Mouse (Mus musculus): ENCODE measurements at regions not wholly inside any gene's neighbourhood (a gene's known extent, or its start where the extent isn't known, plus 50 kb on each side); places are given as distances from the start of the nearest gene placed in this dataset.

- Histone ChIP-seq H3K4me2 (ENCODE audit: low read depth) (no peak overlapping the region), H3K4me3 (no peak overlapping the region), H3ac (ENCODE audit: control insufficient read depth, insufficient read length) (no peak overlapping the region), H3K36me3 (ENCODE audit: control insufficient read depth, insufficient read depth) (no peaks in the 10 kb centered on the region), H3K27me3 (ENCODE audit: control insufficient read depth, insufficient read depth, insufficient read length) (no peaks in the 10 kb centered on the region), H3K79me2 (ENCODE audit: control insufficient read depth, insufficient read depth) (no peaks in the 10 kb centered on the region)
- no peak for TF ChIP-seq E2F4 (IDR thresholded peaks at IDR 0.05; ENCODE audit: insufficient read depth)
- TF ChIP-seq CEBPB (IDR thresholded peaks at IDR 0.05; ENCODE audit: insufficient read depth, poor library complexity, severe bottlenecking), result no peak
- TF ChIP-seq MAX (IDR thresholded peaks at IDR 0.05; ENCODE audit: low read depth), result no peak
- no peak for TF ChIP-seq POLR2A (IDR thresholded peaks at IDR 0.05; ENCODE audit: insufficient read length, low read depth)
- no peak for TF ChIP-seq TCF12 (IDR thresholded peaks at IDR 0.05; ENCODE audit: insufficient read depth, poor library complexity, severe bottlenecking)
- no peak for TF ChIP-seq REST (IDR thresholded peaks at IDR 0.05; ENCODE audit: insufficient read depth, insufficient read length)
- no peak for TF ChIP-seq POLR2AphosphoS2 (IDR thresholded peaks at IDR 0.05; ENCODE audit: insufficient read length, low read depth)
- TF ChIP-seq MYOG (IDR thresholded peaks at IDR 0.05; ENCODE audit: control insufficient read depth in 1 of 3, insufficient read depth in 1 of 3, insufficient read length in 2 of 3, low read depth in 2 of 3), result no peak
- no peak for TF ChIP-seq USF1 (IDR thresholded peaks at IDR 0.05; ENCODE audit: low read depth)
Measured at GRCm38 (mm10) chr10:9027070-9027807, 141.4 kb upstream of the Sash1 start.

- TF ChIP-seq SRF (IDR thresholded peaks at IDR 0.05; ENCODE audit: control insufficient read depth, insufficient read length, low read depth), result no peak
- no peak for TF ChIP-seq USF1 (IDR thresholded peaks at IDR 0.05; ENCODE audit: low read depth)
- TF ChIP-seq CEBPB (IDR thresholded peaks at IDR 0.05; ENCODE audit: insufficient read depth, poor library complexity, severe bottlenecking), result peak; percentile 65
- peak in 1 of 3 experiments; percentile 33 for TF ChIP-seq MYOG (IDR thresholded peaks at IDR 0.05; ENCODE audit: control insufficient read depth in 1 of 3, insufficient read depth in 1 of 3, insufficient read length in 2 of 3, low read depth in 2 of 3)
- no peaks in the 10 kb centered on the region for H3K36me3 ChIP-seq (ENCODE audit: control insufficient read depth, insufficient read depth)
- no peak overlapping the region for H3K4me3 ChIP-seq
- H3ac ChIP-seq (ENCODE audit: control insufficient read depth, insufficient read length), result no peak overlapping the region
- H3K4me2 ChIP-seq (ENCODE audit: low read depth), result no peak overlapping the region
- no peaks in the 10 kb centered on the region for H3K27me3 ChIP-seq (ENCODE audit: control insufficient read depth, insufficient read depth, insufficient read length)
- no peaks in the 10 kb centered on the region for H3K79me2 ChIP-seq (ENCODE audit: control insufficient read depth, insufficient read depth)
Measured at GRCm38 (mm10) chr10:9014810-9015505, 129.1 kb upstream of the Sash1 start.

- Histone ChIP-seq H3K27me3 (ENCODE audit: control insufficient read depth, insufficient read depth, insufficient read length) (no peaks in the 10 kb centered on the region), H3K4me3 (no peak overlapping the region), H3K79me2 (ENCODE audit: control insufficient read depth, insufficient read depth) (no peaks in the 10 kb centered on the region), H3K4me2 (ENCODE audit: low read depth) (no peak overlapping the region), H3K36me3 (ENCODE audit: control insufficient read depth, insufficient read depth) (no peaks in the 10 kb centered on the region), H3ac (ENCODE audit: control insufficient read depth, insufficient read length) (no peak overlapping the region)
- TF ChIP-seq TCF3 (IDR thresholded peaks at IDR 0.05; ENCODE audit: insufficient read length, low read depth) (no peak), MYOG (IDR thresholded peaks at IDR 0.05; ENCODE audit: control insufficient read depth in 1 of 3, insufficient read depth in 1 of 3, insufficient read length in 2 of 3, low read depth in 2 of 3) (no peak), MYOD1 (IDR thresholded peaks at IDR 0.05; ENCODE audit: control insufficient read depth in 1 of 3, insufficient read length in 2 of 3, low read depth in 2 of 3) (no peak), CEBPB (IDR thresholded peaks at IDR 0.05; ENCODE audit: insufficient read depth, poor library complexity, severe bottlenecking) (no peak), REST (IDR thresholded peaks at IDR 0.05; ENCODE audit: insufficient read depth, insufficient read length) (no peak), USF1 (IDR thresholded peaks at IDR 0.05; ENCODE audit: low read depth) (no peak), SRF (IDR thresholded peaks at IDR 0.05; ENCODE audit: control insufficient read depth, insufficient read length, low read depth) (no peak), E2F4 (IDR thresholded peaks at IDR 0.05; ENCODE audit: insufficient read depth) (no peak), POLR2A (IDR thresholded peaks at IDR 0.05; ENCODE audit: insufficient read length, low read depth) (no peak), POLR2AphosphoS2 (IDR thresholded peaks at IDR 0.05; ENCODE audit: insufficient read length, low read depth) (no peak), TCF12 (IDR thresholded peaks at IDR 0.05; ENCODE audit: insufficient read depth, poor library complexity, severe bottlenecking) (no peak), MAX (IDR thresholded peaks at IDR 0.05; ENCODE audit: low read depth) (no peak)
Measured at GRCm38 (mm10) chr10:9013549-9013925, 127.7 kb upstream of the Sash1 start.

GRCm38 (mm10) chr10:9012829-9013548 lies 127.1 kb upstream of the Sash1 start:
- no peaks in the 10 kb centered on the region for H3K27me3 ChIP-seq (ENCODE audit: control insufficient read depth, insufficient read depth, insufficient read length)
- H3K79me2 ChIP-seq (ENCODE audit: control insufficient read depth, insufficient read depth), result no peaks in the 10 kb centered on the region
- TF ChIP-seq MAX (IDR thresholded peaks at IDR 0.05; ENCODE audit: low read depth) (no peak), E2F4 (IDR thresholded peaks at IDR 0.05; ENCODE audit: insufficient read depth) (no peak), USF1 (IDR thresholded peaks at IDR 0.05; ENCODE audit: low read depth) (no peak), POLR2AphosphoS2 (IDR thresholded peaks at IDR 0.05; ENCODE audit: insufficient read length, low read depth) (no peak), REST (IDR thresholded peaks at IDR 0.05; ENCODE audit: insufficient read depth, insufficient read length) (no peak), CEBPB (IDR thresholded peaks at IDR 0.05; ENCODE audit: insufficient read depth, poor library complexity, severe bottlenecking) (no peak), POLR2A (IDR thresholded peaks at IDR 0.05; ENCODE audit: insufficient read length, low read depth) (no peak), SRF (IDR thresholded peaks at IDR 0.05; ENCODE audit: control insufficient read depth, insufficient read length, low read depth) (no peak), TCF12 (IDR thresholded peaks at IDR 0.05; ENCODE audit: insufficient read depth, poor library complexity, severe bottlenecking) (no peak), MYOG (IDR thresholded peaks at IDR 0.05; ENCODE audit: control insufficient read depth in 1 of 3, insufficient read depth in 1 of 3, insufficient read length in 2 of 3, low read depth in 2 of 3) (no peak), TCF3 (IDR thresholded peaks at IDR 0.05; ENCODE audit: insufficient read length, low read depth) (no peak), MYOD1 (IDR thresholded peaks at IDR 0.05; ENCODE audit: control insufficient read depth in 1 of 3, insufficient read length in 2 of 3, low read depth in 2 of 3) (no peak)
- H3ac ChIP-seq (ENCODE audit: control insufficient read depth, insufficient read length), result no peak overlapping the region
- H3K36me3 ChIP-seq (ENCODE audit: control insufficient read depth, insufficient read depth), result no peaks in the 10 kb centered on the region
- H3K4me3 ChIP-seq, result no peak overlapping the region
- H3K4me2 ChIP-seq (ENCODE audit: low read depth), result no peak overlapping the region
